Mouse (Mus musculus) neutrophil, adult 59 days (primary cell): Measurements from ENCODE around the gene Mettl18. TPM values are rescaled to one million over a fixed set of nuclear protein-coding genes. Genes with fewer than 3 reads are reported as not detected.

Experiments
- total RNA-seq, 2 experiments: library from RNA; stranded (reverse); gene quantifications; 1 replicate in 1 of 2; 2 replicates in 1 of 2; pipeline ENCODE4 v1.2.4; 2023

Mettl18 gene
- 1 to 10 TPM; 1.9 to 3.6 TPM for total RNA-seq

GRCm38 (mm10) chr1:163994721-163995608 lies at the start of gene Mettl18, which contains the start of gene BC055324:
Gene Mettl18 (plus strand): TSS chr1:163994889.
Gene BC055324 (minus strand): TSS chr1:163994796.

Other genes starting within 250 kb of the Mettl18 start
- gene Kifap3, start 215.3 kb upstream of the Mettl18 start, total RNA-seq: 1 to 10 TPM; 3.0 to 3.6 TPM
- 10 to 100 TPM; 23.3 to 23.5 TPM for gene Scyl3, start 65.8 kb upstream of the Mettl18 start, total RNA-seq
- 10 to 100 TPM in 1 of 2 experiments, 1 to 10 TPM in 1; 7.1 to 10.1 TPM for gene BC055324, start 93 bp upstream of the Mettl18 start, total RNA-seq
- gene Sele, start 53.3 kb downstream of the Mettl18 start, total RNA-seq: under 1 TPM; 0.31 to 0.37 TPM
- 100 to 1,000 TPM; 507 to 564 TPM for gene Sell, start 67.1 kb downstream of the Mettl18 start, total RNA-seq
- 10 to 100 TPM; 13.9 to 15.7 TPM for gene Selp, start 120.4 kb downstream of the Mettl18 start, total RNA-seq
- gene F5, start 156.9 kb downstream of the Mettl18 start, total RNA-seq: 10 to 100 TPM; 67.0 to 72.8 TPM